Mouse (Mus musculus) layer of hippocampus, postnatal 10 days (tissue): ENCODE data around the gene Sphk2. TPM values are rescaled to one million over a fixed set of nuclear protein-coding genes. Genes with fewer than 3 reads are reported as not detected.
"Not testable (repeated sequence)": the region's sequence is repeated elsewhere in the genome, so short reads cannot be mapped to it uniquely, and the experiment has no call there.

Source experiments
- DNase-seq, 2 experiments: peaks; one replicate each; pipeline ENCODE4 v3.0.0; 2021; ENCODE audit warnings: low spot score in 2 of 2
- total RNA-seq, 2 experiments: library from RNA; stranded (reverse); gene quantifications; 2 replicates each; pipeline ENCODE4 v1.2.3; 2021

Gene Sphk2
- total RNA-seq, 2 experiments from 2014 or later = 27.3 to 27.7 TPM

- DNase-seq = no peak
Observed at GRCm38 (mm10) chr7:45697894-45698293, 19.9 kb downstream of the Sphk2 start.

DNA sequence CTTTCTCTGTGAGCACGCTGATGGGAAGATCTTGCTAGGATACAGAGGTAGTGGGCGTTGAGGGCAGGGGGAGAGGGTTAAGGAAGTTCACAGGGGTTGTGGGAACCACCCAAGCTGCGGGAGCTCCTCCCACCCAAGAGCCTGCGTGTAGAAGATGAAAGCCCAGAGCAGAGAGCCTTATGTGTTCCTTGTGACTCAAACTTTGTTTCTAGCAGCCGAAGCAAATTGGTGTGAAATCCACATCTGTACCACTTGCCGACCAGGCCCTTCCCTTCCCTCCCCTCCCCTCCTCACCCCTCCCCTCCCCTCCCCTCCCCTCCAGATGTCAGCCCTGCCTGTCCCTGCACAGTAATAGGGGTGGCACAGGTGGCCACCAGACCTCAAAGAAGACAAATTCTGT lies 22.7 kb downstream of the Sphk2 start:
- DNase-seq = no peak

- no peak for DNase-seq
Observed at GRCm38 (mm10) chr7:45693921-45694591, 23.7 kb downstream of the Sphk2 start, which contains the start of gene Sec1. Gene Sec1 (minus strand): TSS chr7:45694402.

- no peak for DNase-seq
Observed at GRCm38 (mm10) chr7:45692364-45692763, 25.4 kb downstream of the Sphk2 start.

GRCm38 (mm10) chr7:45689800-45690199 lies 28.0 kb downstream of the Sphk2 start:
- no peak for DNase-seq

DNA sequence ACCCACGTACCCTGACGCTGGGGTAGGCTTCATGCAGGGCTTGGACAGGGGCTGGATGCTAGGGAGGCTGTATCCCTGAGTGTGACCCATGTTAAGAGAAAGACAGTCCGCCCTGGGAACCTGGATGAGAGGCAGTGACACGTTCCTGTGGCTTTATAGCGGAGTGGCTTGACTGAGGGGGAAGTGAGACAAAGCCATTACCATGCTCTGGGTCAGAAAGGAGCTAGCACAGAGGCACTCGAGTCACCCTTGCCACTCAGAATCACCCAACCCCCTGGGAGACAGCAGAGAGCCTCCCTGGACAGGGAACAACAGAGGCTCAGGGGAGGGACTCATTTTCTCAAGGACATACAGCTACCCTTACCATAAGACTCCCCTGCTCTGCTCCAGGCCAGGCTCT lies 28.7 kb downstream of the Sphk2 start:
- no peak for DNase-seq

GRCm38 (mm10) chr7:45686841-45687240 lies 31.0 kb downstream of the Sphk2 start:
- DNase-seq = no peak

GRCm38 (mm10) chr7:45685811-45686210 lies 32.0 kb downstream of the Sphk2 start:
- no peak for DNase-seq

DNA sequence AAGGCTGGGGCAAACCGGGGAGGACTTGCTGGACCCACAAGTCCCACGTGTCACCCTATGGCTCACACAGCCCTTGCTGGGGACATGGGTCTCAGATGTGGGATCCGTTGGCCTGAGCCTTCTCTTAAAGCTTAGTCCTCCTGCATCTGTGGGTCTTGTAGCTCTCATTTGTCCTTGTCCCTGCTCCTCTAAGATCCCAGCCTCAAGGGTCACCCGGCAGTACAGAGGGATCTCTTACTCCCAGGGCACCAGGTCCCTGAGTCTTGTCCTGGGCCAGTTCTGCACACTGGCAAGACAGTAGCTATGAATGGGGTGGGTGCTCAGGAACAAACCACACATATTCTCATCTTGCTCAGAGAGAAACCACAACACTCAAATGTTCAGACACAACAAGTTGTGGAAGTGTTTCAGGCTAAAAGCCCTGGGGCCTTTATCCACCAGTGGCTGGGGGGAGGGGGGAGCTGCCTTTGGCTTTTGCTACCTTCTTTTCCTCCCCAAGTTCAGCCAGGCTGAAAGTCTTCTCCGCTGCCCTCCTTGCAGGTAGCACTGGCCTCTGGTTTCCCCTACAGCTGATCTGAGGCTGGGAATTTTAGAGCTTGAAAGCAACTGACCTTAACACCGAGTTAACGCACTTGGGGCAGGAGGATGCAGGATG lies 34.3 kb downstream of the Sphk2 start, which contains the start of gene Ntn5:
TSS of gene Ntn5 (plus strand) at position 627 of the 655 bp plus-strand sequence.
- DNase-seq = no peak

- DNase-seq = peak; percentile 92 to 93
Observed at GRCm38 (mm10) chr7:45682144-45683126, 35.4 kb downstream of the Sphk2 start.

DNA sequence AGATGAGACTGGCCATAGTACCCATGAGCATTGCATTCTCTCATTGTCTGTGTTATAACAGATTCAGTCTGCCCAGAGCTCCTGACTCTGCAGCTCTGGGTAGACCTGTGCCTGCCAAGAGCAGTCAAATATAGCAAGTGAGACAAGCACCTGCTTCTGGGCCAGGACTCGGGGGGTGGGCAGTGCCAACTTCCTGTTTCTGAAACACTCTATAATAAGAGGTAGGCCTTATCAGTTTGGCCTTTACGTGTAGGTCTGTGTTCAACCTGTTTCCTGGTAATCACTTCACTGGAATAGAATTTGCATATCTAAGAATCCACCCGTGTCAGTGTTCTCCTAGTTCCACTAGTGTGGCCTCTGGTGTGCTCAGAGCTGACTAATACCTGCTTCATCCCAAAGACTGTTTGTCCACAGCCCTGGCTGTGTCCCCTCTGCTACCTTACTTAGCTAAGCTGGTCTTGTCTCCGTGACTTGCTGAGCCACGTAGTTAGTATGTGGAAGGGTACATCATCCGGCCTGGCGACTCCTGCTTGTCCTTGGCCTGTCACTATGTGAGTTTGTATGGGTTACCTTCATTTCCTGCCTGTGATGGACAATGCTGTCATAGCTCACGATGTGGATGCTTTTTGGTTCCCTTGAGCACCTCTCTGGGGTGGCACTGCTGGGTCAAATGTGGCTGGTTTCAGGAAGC lies 36.6 kb downstream of the Sphk2 start:
- no peak for DNase-seq

- DNase-seq = no peak
Observed at GRCm38 (mm10) chr7:45679966-45680621, 37.7 kb downstream of the Sphk2 start.

- DNase-seq = no peak
Observed at GRCm38 (mm10) chr7:45678513-45678912, 39.3 kb downstream of the Sphk2 start.

DNA sequence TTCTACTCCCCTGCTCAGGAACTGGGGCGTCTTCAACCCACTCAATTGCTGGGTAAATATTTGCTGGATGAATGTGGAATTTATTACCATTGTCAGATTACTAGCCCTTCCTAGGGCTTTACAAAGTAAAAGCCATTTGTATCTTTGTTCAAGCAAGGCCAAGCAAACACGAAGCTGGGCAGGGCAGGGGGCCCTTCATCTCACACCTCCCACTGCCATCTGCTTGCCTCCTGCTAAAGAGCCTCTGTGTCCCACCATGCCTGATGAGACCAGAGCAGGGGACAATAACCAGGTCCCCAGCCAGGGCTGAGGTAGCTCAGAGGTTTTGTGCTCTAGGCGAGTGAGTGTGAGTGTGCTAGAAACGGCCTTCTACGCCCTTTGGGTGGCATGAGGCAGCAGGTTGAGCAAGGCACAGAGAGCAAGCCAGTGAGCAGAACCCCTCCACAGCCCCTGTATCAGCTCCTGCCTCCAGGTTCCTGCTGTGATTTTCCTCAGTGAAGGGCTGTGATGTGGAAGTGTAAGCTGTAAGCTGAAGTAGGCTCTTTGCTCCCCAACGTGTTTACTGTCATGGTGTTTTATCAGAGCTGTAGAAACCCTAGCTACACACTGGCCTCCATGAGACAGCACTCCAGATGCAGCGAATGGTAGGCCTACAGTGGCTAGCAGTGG lies 40.0 kb downstream of the Sphk2 start:
- no peak for DNase-seq

DNA sequence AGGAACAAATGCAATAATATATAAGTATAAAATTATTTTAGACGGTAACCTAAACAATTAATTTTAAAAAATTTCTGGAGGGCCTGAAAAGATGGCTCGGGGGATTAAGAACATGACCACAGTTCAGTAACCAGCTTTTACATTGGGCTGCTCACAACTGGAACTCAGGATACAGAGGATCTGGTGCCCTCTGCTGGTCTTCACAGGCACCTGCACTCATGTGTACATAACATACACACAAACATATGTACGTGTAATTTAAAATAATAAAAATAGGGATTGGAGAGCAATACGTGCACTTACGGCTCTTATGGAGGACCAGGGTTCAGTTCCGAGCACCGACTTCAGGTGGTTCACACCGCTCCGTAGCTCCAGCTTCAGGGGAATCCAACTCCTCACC lies 48.9 kb downstream of the Sphk2 start:
- DNase-seq = no peak

DNA sequence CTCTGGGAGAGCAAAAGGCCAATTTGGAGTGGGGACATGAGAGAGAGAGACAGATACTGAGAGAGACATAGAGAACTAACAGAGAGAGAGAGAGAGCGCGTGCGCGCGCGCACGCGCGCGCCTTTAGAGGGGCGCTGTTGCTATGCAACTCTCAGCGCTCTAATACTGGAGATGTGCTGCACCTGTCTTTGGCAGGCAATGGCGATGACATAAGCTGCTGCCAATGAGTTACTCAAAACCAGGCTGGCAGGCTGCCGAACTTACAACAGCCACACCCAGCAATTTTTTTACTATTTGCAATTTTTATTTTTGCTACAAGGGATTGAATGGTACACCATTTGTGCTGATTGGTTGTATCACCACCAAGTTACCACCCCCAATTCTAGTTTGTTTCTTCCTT lies 50.0 kb downstream of the Sphk2 start:
- DNase-seq = peak in 1 of 2 experiments; percentile 51

GRCm38 (mm10) chr7:45666161-45666560 lies 51.6 kb downstream of the Sphk2 start, which contains the start of gene Fut2:
Gene Fut2 (minus strand): TSS chr7:45666394.
- DNase-seq = no peak

DNA sequence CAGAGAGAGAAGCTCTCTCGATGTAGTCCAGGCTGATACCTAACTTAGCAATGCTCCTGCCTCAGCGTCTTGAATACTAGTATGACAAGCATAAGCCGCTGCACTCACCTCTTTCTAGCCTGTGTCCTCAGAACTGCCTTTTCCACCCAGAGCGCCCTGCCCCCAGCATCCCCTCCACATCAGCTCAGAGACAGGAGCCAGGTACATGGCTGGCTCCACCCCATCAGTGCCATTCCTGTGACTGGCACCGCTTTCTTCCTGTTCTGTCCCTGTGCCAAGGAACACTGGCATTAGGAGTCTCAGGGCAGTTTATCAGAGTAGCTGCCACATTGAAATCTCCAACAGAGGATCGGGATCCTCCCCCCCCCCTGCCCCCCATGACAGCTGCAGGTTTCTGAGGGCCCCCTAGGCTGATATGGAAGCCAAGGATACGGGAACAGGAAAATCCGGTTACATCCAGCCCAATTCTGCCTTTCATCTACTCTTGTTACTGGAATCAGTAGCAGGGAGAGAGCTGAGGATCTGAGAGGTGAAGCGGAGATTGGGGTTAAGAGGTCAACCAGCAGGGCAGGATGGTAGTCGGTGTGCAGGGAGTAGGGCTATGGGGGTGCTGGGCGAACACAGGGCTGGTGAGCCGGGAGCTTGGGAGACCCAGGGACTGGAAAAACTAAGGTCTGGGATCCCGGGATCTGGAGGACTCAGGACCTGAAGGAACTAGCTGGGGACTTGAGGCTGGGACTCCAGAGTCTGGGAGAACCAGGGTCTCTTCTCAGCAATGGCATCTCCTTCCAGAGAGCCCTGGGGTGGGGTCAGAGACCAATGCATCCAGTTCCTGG lies 52.3 kb downstream of the Sphk2 start:
- DNase-seq = no peak

DNA sequence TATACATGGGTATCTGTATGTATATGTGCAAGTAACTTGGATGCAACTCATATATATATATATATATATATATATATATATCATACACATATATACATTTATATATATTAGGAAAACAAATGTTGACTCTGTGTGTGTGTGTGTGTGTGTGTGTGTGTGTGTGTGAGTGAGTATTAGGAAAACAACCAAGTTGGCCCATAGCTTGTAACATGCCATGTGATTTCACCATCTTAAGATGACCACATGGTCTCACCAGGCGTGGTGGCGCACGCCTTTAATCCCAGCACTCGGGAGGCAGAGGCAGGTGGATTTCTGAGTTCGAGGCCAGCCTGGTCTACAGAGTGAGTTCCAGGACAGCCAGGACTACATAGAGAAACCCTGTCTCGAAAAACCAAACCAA lies 56.1 kb downstream of the Sphk2 start:
- not testable (repeated sequence) for DNase-seq
